Mouse (Mus musculus): ENCODE results near the gene G3bp1. TPM values are rescaled to one million over a fixed set of nuclear protein-coding genes. Genes with fewer than 3 reads are reported as not detected.

G3bp1 gene
- total and polyA plus RNA-seq, 3 experiments: 22.0 to 41.3 (median 40.0) TPM

- intact Hi-C loops (cut with DNase I): loop anchor here (1.0 kb wide), 1 partner anchor 57 kb away; no protein-coding TSS in a partner anchor
- peak overlapping the region; percentile 30; the same call in 1 of the 2 replicates for H3K27ac ChIP-seq
- 10% methylated on average over 4 of the region's 4 CpGs for WGBS
Measured at GRCm38 (mm10) chr11:55446579-55446978, 22.9 kb upstream of the G3bp1 start.

GRCm38 (mm10) chr11:55449531-55449930 lies 20.0 kb upstream of the G3bp1 start:
- intact Hi-C loops (cut with DNase I): no loop called here

More at GRCm38 (mm10) chr11:55446579-55446978, 22.9 kb upstream of the G3bp1 start:
- peaks cover 2% of the 10 kb centered on the region; the same call in 1 of the 2 replicates for H3K36me3 ChIP-seq (ENCODE audit: control insufficient read depth, insufficient read depth, low read length)
- TF ChIP-seq POLR2A (IDR thresholded peaks at IDR 0.05; ENCODE audit: insufficient read depth, low read depth, low read length) (0 out of 2 replicates have a peak, but pooled peaks have one; percentile 22), CTCF (IDR thresholded peaks at IDR 0.05) (peak; percentile 89), EP300 (IDR thresholded peaks at IDR 0.05; ENCODE audit: insufficient read depth, low read depth, low read length) (peak; percentile 86; the same call in 1 of the 2 replicates)
- H3K27me3 ChIP-seq (ENCODE audit: control insufficient read depth, insufficient read depth, low read length): no peaks in the 10 kb centered on the region
- H3K79me2 ChIP-seq (replicated peaks; ENCODE audit: control insufficient read depth, insufficient read depth, low read length): no peaks in the 10 kb centered on the region
- peak; percentile 85 for DNase-seq
- peaks cover 13% of the 10 kb centered on the region for H3K4me1 ChIP-seq (ENCODE audit: control insufficient read depth, insufficient read depth, low read length)
- no peak overlapping the region for H3K4me3 ChIP-seq
- H3K9ac ChIP-seq (ENCODE audit: low read depth, low read length): no peak overlapping the region

GRCm38 (mm10) chr11:55450311-55450710 lies 19.2 kb upstream of the G3bp1 start:
- intact Hi-C loops (cut with DNase I): loop anchor here (10.0 kb wide), 1 partner anchor 356 kb away; the partner anchor contains the start of gene Gm2a
- DNase-seq: no peak
- peaks cover 2% of the 10 kb centered on the region; the same call in 1 of the 2 replicates for H3K36me3 ChIP-seq (ENCODE audit: control insufficient read depth, insufficient read depth, low read length)
- H3K27ac ChIP-seq: peak overlapping the region; percentile 67
- peaks cover 22% of the 10 kb centered on the region for H3K4me1 ChIP-seq (ENCODE audit: control insufficient read depth, insufficient read depth, low read length)
- WGBS: 49% methylated on average over 4 of the region's 4 CpGs
- H3K4me3 ChIP-seq: no peak overlapping the region
- no peaks in the 10 kb centered on the region for H3K79me2 ChIP-seq (replicated peaks; ENCODE audit: control insufficient read depth, insufficient read depth, low read length)
- H3K9ac ChIP-seq (ENCODE audit: low read depth, low read length): no peak overlapping the region
- no peak for TF ChIP-seq CTCF (IDR thresholded peaks at IDR 0.05)
- no peak for TF ChIP-seq POLR2A (IDR thresholded peaks at IDR 0.05; ENCODE audit: insufficient read depth, low read depth, low read length)
- TF ChIP-seq EP300 (IDR thresholded peaks at IDR 0.05; ENCODE audit: insufficient read depth, low read depth, low read length): no peak
- H3K27me3 ChIP-seq (ENCODE audit: control insufficient read depth, insufficient read depth, low read length): no peaks in the 10 kb centered on the region

More at GRCm38 (mm10) chr11:55449531-55449930, 20.0 kb upstream of the G3bp1 start:
- H3K9ac ChIP-seq (ENCODE audit: low read depth, low read length): peak overlapping the region; percentile 21; the same call in 1 of the 2 replicates
- H3K27ac ChIP-seq: peak overlapping the region; percentile 67
- no peak overlapping the region for H3K4me3 ChIP-seq
- peaks cover 2% of the 10 kb centered on the region; the same call in 1 of the 2 replicates for H3K36me3 ChIP-seq (ENCODE audit: control insufficient read depth, insufficient read depth, low read length)
- no peak for DNase-seq
- peaks cover 22% of the 10 kb centered on the region for H3K4me1 ChIP-seq (ENCODE audit: control insufficient read depth, insufficient read depth, low read length)
- 36% methylated on average over 7 of the region's 7 CpGs for WGBS
- no peaks in the 10 kb centered on the region for H3K79me2 ChIP-seq (replicated peaks; ENCODE audit: control insufficient read depth, insufficient read depth, low read length)
- no peaks in the 10 kb centered on the region for H3K27me3 ChIP-seq (ENCODE audit: control insufficient read depth, insufficient read depth, low read length)
- TF ChIP-seq EP300 (IDR thresholded peaks at IDR 0.05; ENCODE audit: insufficient read depth, low read depth, low read length) (no peak), POLR2A (IDR thresholded peaks at IDR 0.05; ENCODE audit: insufficient read depth, low read depth, low read length) (no peak), CTCF (IDR thresholded peaks at IDR 0.05) (no peak)

- DNase-seq: peak; percentile 42 to 68
- Histone ChIP-seq H3K27ac (peak overlapping the region; percentile 69), H3K36me3 (ENCODE audit: control insufficient read depth, insufficient read depth, low read length) (no peaks in the 10 kb centered on the region), H3K4me1 (ENCODE audit: control insufficient read depth, insufficient read depth, low read length) (peaks cover 23% of the 10 kb centered on the region), H3K9ac (ENCODE audit: low read depth, low read length) (no peak overlapping the region), H3K27me3 (ENCODE audit: control insufficient read depth, insufficient read depth, low read length) (no peaks in the 10 kb centered on the region), H3K4me3 (no peak overlapping the region), H3K79me2 (replicated peaks; ENCODE audit: control insufficient read depth, insufficient read depth, low read length) (0 out of 2 replicates have a peak, but pooled peaks cover under 1% of the 10 kb centered on the region)
- TF ChIP-seq EP300 (IDR thresholded peaks at IDR 0.05; ENCODE audit: insufficient read depth, low read depth, low read length): 0 out of 2 replicates have a peak, but pooled peaks have one; percentile 47
- no peak for TF ChIP-seq POLR2A (IDR thresholded peaks at IDR 0.05; ENCODE audit: insufficient read depth, low read depth, low read length)
- WGBS: 48% methylated on average over 4 of the region's 4 CpGs
- intact Hi-C loops (cut with DNase I): loop anchor here (10.0 kb wide), 1 partner anchor 359 kb away; the partner anchor contains the start of gene Gm2a
Measured at GRCm38 (mm10) chr11:55453640-55454039, 15.8 kb upstream of the G3bp1 start.

- Histone ChIP-seq H3K4me3 (no peak overlapping the region), H3K27me3 (ENCODE audit: control insufficient read depth, insufficient read depth, low read length) (no peaks in the 10 kb centered on the region), H3K36me3 (ENCODE audit: control insufficient read depth, insufficient read depth, low read length) (peaks cover 7% of the 10 kb centered on the region), H3K4me1 (ENCODE audit: control insufficient read depth, insufficient read depth, low read length) (peaks cover 16% of the 10 kb centered on the region), H3K9ac (ENCODE audit: low read depth, low read length) (no peak overlapping the region), H3K27ac (no peak overlapping the region), H3K79me2 (replicated peaks; ENCODE audit: control insufficient read depth, insufficient read depth, low read length) (0 out of 2 replicates have a peak, but pooled peaks cover 2% of the 10 kb centered on the region)
- intact Hi-C loops (cut with DNase I): loop anchor here (10.0 kb wide), 1 partner anchor 360 kb away; the partner anchor contains the start of gene Gm2a
- TF ChIP-seq POLR2A (IDR thresholded peaks at IDR 0.05; ENCODE audit: insufficient read depth, low read depth, low read length) (no peak), CTCF (IDR thresholded peaks at IDR 0.05) (no peak), EP300 (IDR thresholded peaks at IDR 0.05; ENCODE audit: insufficient read depth, low read depth, low read length) (no peak)
- DNase-seq: no peak
- WGBS: 71% methylated on average over 2 of the region's 2 CpGs
Measured at GRCm38 (mm10) chr11:55455166-55455565, 14.3 kb upstream of the G3bp1 start.

- Histone ChIP-seq H3K79me2 (replicated peaks; ENCODE audit: control insufficient read depth, insufficient read depth, low read length) (0 out of 2 replicates have a peak, but pooled peaks cover 2% of the 10 kb centered on the region), H3K36me3 (ENCODE audit: control insufficient read depth, insufficient read depth, low read length) (peaks cover 7% of the 10 kb centered on the region), H3K4me1 (ENCODE audit: control insufficient read depth, insufficient read depth, low read length) (peaks cover 12% of the 10 kb centered on the region), H3K9ac (ENCODE audit: low read depth, low read length) (no peak overlapping the region), H3K27ac (no peak overlapping the region), H3K4me3 (no peak overlapping the region), H3K27me3 (ENCODE audit: control insufficient read depth, insufficient read depth, low read length) (no peaks in the 10 kb centered on the region)
- peak in 1 of 2 experiments; percentile 16 for DNase-seq
- TF ChIP-seq POLR2A (IDR thresholded peaks at IDR 0.05; ENCODE audit: insufficient read depth, low read depth, low read length): no peak
- WGBS: 59% methylated on average over 4 of the region's 4 CpGs
- intact Hi-C loops (cut with DNase I): loop anchor here (10.0 kb wide), 1 partner anchor 364 kb away; the partner anchor contains the start of gene Gm2a
Measured at GRCm38 (mm10) chr11:55458501-55458900, 11.0 kb upstream of the G3bp1 start.
